Mouse (Mus musculus) splenic B cell, adult 2 months (primary cell): Measurements from ENCODE around the gene Atox1.

Source experiments
- DNase-seq: peaks from one replicate; pipeline ENCODE4 v3.0.0-alpha.2; 2011; ENCODE audit warnings: low read depth, low spot score
- H3K27me3 ChIP-seq: 2 replicates; pipeline ENCODE4 v1.6.1; 2012; ENCODE audit warnings: mild to moderate bottlenecking, low read length, moderate library complexity, mixed read lengths; ENCODE audit not compliant: control insufficient read depth, poor library complexity, insufficient read depth, severe bottlenecking
- H3K36me3 ChIP-seq: 2 replicates; pipeline ENCODE4 v1.6.1; 2012; ENCODE audit warnings: mild to moderate bottlenecking, low read length, moderate library complexity, mixed read lengths; ENCODE audit not compliant: control insufficient read depth, poor library complexity, insufficient read depth, severe bottlenecking

Atox1 gene

DNA sequence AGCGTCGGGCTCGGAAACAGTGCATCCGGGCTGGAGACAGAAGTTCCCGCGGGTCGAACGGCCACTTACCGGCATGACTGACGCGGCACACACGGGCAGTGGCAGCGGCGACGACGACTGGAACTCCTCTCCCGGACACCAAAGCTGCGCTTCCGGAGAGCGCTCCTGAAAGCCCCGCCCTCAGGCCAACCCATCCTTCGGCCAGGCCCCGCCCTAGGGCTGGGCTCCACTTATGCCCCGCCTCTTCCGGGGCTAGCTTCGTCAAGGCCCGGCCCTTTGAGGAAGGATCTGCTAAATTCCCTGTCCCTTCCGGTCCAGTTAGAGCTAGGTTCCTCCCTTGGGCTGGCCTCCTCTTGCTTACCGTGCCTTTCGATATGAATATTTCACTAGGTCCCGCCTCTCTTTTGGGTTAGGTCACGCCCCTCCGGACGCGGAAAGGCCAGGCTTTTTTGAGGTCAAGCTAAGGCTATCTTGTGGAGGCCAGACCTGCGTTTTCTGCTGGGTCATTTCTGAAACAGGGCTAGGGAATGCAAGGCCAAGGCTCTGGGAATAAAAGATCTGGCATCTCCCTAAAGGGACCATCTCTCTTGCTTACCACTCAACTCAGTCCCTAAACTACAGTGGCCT, at the start of gene Atox1:
Gene Atox1 (minus strand): TSS at position 221 of the 627 bp plus-strand sequence.
- DNase-seq = peak; percentile 95
- Histone ChIP-seq H3K27me3 (no peaks in the 10 kb centered on the region), H3K36me3 (no peaks in the 10 kb centered on the region)

DNA sequence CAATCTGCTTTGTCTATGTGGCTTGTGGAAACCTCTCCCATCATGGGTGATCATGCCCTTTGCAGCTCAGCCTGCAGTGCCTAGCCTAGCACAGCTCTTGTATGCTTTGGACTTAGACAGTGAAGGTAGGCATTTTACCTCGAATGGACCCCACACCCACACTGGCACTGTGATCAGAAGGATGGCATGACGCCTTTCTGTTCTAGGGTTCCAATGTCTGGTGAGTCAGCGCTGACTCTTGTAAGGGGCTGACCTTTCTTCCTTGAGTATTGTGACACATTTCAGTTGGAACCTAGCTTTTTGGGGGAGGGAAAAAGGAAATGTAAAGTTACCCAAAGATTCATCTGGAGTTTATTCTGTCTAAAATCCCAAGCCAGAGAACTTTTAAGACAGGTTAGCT, 44.4 kb upstream of the Atox1 start:
- Histone ChIP-seq H3K27me3 (no peaks in the 10 kb centered on the region), H3K36me3 (peaks cover under 1% of the 10 kb centered on the region; the same call in 1 of the 2 replicates)
- no peak for DNase-seq

DNA sequence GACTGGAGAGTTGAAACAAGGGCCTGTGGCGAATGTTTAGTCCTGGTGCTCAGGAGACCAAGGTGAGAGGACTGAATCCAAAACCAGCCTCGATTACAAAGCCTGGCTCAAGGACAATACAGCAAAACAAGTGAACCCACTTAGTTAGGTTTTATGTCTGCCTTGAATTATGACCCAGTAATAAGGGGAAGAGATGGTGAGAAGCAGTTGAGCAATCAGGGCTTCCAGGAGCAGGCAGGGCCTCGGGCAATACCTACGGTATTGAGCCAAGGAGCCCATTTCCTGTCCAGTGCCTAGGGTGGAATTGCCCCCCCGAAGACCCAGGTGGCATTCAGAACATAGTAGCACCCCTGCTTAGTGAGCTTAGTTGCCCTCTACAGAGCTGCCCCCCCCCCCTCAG, 41.8 kb upstream of the Atox1 start:
- DNase-seq = no peak
- H3K27me3 ChIP-seq = no peaks in the 10 kb centered on the region
- H3K36me3 ChIP-seq = peaks cover 12% of the 10 kb centered on the region

DNA sequence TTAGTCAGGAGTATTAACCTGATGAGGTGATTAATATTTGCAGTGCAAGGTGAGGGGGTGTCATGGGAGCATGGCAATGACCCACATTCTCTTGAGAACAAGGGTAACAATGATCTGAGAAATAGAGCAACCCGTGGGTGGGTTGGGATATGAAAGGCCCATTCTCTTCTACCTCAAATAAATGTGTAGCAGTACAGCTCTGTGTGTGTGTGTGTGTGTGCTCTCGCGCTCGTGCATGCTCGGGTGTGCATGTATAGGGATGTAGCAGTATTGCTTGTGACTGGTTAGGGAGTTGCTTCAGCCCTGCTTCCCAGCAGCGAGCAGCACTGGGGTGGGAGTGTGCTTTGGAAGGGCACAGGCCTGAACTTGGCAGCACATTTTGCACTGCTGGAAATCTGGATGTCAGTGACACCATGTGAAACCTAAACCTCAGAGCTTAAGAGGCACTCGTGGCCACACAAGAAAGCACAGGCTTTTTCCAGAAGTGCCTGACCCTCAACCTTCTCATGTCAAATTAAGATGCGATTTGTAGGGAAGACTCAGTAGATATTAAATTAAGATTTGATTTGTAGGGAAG, 41.0 kb upstream of the Atox1 start:
- DNase-seq = no peak
- Histone ChIP-seq H3K36me3 (peaks cover 15% of the 10 kb centered on the region), H3K27me3 (no peaks in the 10 kb centered on the region)

DNA sequence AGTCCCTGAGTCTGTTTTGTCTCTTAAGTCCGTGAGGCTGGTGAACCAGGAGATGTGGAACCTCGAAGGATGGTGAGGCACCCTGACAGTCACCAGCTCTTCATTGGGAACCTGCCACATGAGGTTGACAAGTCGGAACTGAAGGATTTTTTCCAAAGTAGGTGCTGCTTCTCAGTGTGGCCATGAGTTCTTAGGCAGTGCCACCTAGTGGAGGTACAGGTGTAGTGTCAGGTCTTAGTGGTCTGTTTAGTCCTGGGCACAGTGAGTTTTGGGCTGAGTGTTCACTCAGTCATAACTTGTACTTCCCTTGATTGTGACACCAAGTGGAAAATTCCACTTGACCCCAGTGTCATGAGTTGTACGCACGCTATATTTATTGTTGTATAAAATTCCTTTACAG, 36.8 kb upstream of the Atox1 start:
- Histone ChIP-seq H3K36me3 (peaks cover 28% of the 10 kb centered on the region), H3K27me3 (no peaks in the 10 kb centered on the region)
- peak; percentile 68 for DNase-seq

DNA sequence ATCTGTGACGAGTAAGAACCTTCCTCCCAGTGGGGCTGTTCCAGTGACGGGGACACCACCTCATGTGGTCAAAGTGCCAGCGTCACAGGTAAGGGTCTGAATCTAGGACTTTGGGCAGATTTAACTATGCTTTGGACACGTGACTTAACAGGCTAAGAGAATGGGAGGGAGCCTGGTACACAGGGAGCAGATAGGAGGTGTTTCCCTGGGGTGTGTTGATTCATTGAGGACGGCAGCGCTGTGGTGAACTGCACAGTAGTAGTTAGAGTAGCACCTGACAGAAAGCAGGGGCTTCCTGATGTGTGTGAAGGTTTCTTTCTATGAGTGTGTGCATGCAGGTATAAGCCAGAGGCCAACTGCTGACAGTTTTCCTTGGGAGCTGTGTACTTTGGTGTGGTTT, 35.1 kb upstream of the Atox1 start:
- Histone ChIP-seq H3K36me3 (peaks cover 34% of the 10 kb centered on the region), H3K27me3 (no peaks in the 10 kb centered on the region)
- DNase-seq = no peak

DNA sequence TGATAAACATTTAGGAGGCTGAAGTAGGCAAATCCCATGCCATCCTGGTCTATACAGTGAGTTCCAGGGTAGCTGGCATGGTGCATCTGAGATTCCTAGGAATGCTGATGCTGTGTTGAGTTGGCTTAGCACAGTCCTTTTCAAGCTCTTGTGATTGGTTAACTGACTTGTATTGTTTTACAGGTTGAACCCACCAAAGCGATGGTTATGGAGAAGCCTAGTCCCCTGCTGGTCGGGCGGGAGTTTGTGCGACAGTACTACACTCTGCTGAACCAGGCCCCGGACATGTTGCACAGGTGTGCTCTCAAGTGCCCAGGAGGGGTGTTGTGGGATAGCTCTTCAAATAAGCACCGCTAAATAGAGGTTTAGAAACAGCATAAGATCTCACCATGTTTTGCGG, 24.4 kb upstream of the Atox1 start:
- DNase-seq = no peak
- no peaks in the 10 kb centered on the region for H3K27me3 ChIP-seq
- H3K36me3 ChIP-seq = peaks cover 9% of the 10 kb centered on the region; the same call in 1 of the 2 replicates

DNA sequence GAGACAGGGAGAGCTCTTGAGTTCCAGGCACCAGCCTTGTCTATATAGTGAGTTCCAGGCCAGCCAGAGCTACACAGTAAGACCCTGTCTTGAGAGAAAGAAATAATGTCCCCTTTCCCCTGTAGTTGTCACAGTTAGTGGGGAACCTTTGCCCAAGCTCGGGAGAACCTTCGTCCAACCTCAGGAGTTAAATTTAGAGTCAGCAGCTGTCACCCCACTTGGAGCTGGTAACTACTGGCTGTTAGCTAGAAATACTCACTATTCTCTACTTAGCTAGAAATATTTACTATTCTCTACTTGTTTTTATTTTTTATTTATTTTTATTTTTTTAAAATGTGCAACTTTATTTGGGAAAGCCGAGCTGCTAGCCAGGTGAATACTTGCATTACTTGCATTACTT, 12.2 kb upstream of the Atox1 start:
- Histone ChIP-seq H3K36me3 (no peaks in the 10 kb centered on the region), H3K27me3 (no peaks in the 10 kb centered on the region)

DNA sequence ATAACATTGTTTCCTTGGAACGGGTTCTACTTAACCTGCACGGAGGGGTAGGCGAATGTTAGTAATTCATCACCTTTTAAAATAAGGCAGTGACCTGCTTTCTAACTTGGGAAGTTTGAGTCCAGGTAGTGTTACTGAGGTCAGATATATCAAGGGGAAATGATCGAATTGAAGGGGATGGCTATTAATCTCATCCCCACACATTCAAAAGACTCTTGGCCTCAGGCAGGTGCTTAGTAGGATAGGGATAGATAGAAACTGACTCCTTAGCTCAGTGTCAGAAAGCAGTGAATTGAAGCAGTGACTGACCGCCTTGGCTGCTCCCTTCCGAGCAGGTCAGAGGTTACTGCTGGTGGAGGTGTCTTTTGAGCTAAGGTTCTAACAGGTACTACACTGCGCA, 10.4 kb upstream of the Atox1 start:
- no peaks in the 10 kb centered on the region for H3K27me3 ChIP-seq
- H3K36me3 ChIP-seq = no peaks in the 10 kb centered on the region
- DNase-seq = no peak

More for the DNA sequence above, 12.2 kb upstream of the Atox1 start:
- no peak for DNase-seq

DNA sequence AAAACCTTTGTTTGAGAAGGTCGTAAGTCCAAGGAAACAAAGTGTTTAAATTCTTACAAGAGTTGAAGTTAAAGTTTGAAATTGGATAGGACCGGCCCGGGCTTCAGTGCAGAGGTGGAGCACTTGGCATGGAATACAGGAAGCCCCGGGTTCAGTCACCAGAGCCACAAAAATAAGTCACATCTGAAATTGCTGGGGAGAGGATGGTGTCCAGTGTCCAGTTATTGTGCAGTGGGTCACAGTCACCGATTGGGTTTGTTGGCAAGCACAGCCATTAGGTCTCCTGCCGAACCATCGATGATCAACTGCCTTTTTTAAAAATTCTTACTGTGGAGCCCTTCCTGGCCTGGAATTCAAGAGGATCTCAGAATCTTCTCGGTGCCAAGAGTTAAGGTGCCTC, 9.7 kb upstream of the Atox1 start:
- H3K27me3 ChIP-seq = no peaks in the 10 kb centered on the region
- DNase-seq = no peak
- H3K36me3 ChIP-seq = no peaks in the 10 kb centered on the region

DNA sequence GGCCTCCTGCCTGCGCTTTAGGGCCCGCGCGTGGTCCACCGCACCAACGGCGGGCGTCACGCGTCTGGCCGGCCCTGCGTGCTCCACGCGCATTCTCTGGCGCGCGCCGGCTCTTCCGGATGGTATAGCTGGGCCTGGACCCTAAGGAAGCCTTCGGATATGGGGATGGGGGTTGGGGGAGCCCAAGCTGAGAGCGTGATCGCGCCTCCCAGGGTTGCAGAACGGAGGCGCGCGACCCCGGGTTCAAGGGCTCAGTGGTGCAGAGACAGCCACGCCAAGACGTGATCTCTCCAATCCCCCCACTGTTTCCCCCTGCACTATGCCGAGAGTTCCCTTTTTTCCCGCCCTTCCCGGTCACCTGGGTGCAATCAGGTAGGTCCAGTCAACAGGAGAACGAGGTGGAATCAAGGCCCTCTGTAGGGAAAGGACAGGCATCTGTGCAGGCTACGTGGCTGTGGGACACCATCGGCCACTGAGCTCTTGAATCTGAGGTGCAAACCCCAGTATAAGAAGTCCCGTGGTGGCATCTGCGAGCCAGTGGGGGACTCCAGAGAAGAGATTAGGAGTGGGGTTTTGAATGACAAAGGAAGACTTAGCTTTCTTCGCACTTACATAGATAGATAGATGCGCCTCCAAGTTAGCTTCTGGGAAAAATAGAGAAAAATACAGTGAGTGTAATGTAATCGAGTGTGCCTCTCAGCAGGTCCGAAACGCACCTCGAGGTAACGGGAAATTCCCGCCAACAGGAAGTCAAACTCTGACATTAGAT, 9.1 kb upstream of the Atox1 start:
- Histone ChIP-seq H3K36me3 (no peaks in the 10 kb centered on the region), H3K27me3 (no peaks in the 10 kb centered on the region)
- DNase-seq = peak; percentile 58

DNA sequence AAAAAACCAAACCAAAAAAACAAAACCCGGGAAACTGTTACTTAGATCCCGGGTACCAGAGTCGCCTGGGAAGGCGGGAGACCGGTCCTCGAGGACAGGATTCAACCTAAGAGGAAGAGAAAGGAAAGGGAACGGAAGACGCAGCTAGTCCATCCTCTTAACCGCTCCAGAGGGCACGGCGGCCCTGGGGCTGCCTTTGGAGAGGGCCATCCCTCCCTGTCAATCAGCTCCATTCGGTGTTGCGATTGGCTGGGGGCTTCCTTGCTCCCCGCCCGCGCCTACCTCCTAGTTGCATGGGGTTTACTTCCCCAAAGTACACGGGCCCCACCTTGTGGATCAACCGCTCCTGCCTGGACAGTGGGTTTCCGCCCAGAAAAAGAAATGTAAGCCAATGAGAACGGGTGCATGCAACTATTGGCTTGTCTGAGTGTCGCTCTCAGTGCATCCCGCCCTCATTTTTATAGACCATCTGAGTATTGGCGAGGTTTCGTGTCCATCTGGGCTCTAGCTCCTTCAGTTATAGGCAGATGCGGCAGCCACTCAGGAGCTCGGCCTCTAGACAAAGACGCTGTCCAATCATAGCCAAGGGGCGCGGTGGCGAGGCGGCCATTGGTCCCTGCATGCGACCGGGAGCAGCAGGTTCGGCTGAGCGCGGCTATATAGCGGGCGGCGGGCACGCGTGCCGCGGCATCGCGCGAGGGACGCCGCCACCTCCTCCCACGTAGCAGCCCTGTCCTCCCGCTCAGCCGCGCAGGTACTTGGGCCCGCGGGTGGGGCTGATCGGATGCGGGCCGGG, 8.2 kb upstream of the Atox1 start, which contains the start of gene G3bp1:
Gene G3bp1 (plus strand): TSS at position 638 of the 796 bp plus-strand sequence.
- peak; percentile 99 for DNase-seq
- Histone ChIP-seq H3K27me3 (no peaks in the 10 kb centered on the region), H3K36me3 (no peaks in the 10 kb centered on the region)

DNA sequence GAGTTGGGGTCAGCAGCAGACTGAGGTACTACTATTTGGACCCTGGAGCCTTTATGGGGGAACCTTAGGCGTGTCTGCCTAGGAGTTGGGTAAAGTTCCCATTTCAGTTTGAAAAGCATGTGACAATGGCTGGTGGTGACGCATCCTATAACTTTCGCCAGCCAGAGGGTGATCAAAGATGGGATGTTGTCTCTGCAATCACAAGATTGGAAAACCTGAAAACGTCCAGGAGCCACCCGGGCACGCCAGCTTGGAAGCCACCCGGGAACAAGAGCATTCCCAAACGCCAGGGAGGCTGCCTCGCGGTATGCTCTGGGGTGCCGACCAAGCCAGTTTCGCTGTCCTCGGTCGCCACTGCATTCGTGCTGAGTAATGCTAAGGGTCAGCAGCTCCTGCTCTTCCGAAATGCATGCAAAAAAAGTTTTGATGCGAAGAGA, 7.6 kb upstream of the Atox1 start:
- Histone ChIP-seq H3K27me3 (no peaks in the 10 kb centered on the region), H3K36me3 (no peaks in the 10 kb centered on the region)
- no peak for DNase-seq

DNA sequence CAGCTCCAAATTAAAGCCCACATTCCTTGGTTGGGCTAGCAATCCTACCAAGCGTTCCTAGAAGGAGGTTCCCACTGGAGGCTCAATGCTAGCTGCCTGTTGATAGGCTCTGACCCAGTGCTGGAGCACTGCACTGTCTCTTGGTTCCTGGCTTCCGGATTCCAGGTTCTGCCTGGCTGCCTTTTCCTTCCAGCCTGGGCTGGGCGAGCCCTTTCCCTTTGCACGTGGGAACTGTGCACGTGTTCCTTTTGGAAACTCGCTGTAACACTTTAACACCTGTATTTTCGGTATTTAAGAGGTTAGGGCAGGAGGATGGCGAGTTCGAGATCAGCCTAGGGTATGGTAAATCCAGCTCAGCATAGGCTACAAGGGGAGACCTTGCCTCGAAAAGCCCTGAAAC, 7.0 kb upstream of the Atox1 start:
- H3K36me3 ChIP-seq = no peaks in the 10 kb centered on the region
- H3K27me3 ChIP-seq = no peaks in the 10 kb centered on the region
- no peak for DNase-seq

DNA sequence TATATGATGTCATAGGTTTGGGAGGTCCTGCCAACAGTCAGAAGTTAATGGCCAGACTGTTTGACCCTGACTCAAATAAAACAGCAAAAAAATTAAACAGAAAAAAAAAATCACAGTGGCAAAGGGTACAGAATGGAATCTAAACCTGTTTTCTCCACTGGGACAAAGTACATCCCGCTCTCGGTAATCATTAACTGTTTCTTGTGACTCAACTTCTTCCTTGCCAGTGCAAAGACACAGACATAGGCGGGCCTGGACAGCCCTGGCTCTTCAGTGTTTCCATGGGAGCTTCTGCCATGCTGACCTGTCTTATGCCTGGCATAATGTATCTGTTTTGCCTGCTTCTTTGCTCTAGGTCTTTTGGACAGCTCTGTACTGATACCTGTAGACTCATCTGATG, 4.1 kb upstream of the Atox1 start:
- no peaks in the 10 kb centered on the region for H3K27me3 ChIP-seq
- DNase-seq = no peak

More for the DNA sequence above, 4.1 kb upstream of the Atox1 start:
- no peaks in the 10 kb centered on the region for H3K36me3 ChIP-seq
